Mouse (Mus musculus) cerebellum, adult 2 months (tissue): Measurements from ENCODE around the gene Gpr55.

Experiments used
- CTCF ChIP-seq: fragments of 200-500 bp; IDR thresholded peaks from 2 replicates; pipeline ENCODE4 v1.5.1; 2011; ENCODE audit warnings: low read depth, mild to moderate bottlenecking, control low read depth, low read length, moderate library complexity, borderline replicate concordance; ENCODE audit not compliant: insufficient read depth
- POLR2A ChIP-seq: fragments of 200-500 bp; IDR thresholded peaks from 2 replicates; pipeline ENCODE4 v1.6.1; 2011; ENCODE audit warnings: low read length, control low read depth, borderline replicate concordance; ENCODE audit not compliant: insufficient read depth

GRCm38 (mm10) chr1:85931170-85931569 lies 29.6 kb downstream of the Gpr55 start:
- TF ChIP-seq CTCF (no peak), POLR2A (no peak)
